In the genomic region with DNA sequence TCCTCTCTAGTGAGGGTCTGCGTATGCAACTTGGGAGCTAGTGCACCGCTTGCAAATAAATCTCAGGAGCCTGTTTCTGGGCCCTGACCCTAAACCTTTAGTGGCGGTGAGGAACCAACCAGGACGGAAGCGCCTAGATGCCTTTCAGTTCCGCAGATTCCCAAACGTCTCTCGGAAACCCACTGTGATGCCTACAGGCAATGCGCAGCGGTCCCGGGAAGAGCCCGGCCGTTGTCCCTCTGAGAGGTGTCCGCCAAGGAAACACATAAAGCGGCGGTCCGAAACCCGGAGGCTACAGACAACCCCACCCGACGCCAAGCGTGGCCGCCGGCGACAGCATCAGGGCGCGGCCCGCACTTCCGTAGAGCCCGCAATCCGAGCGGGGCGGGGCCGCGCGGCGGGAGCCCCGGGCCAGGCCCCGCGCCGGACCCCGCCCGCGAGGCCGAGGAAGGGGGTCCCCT, we compare ENCODE assay signal across 8 mouse cellular contexts. TPM values are rescaled to one million over a fixed set of nuclear protein-coding genes. Genes with fewer than 3 reads are reported as not detected.
A peak's percentile ranks its signal among the peaks of the same experiment; 100 is the strongest.
DNase-seq lines count a peak whose midpoint lies in the region; ATAC-seq lines count a peak whose summit lies in the region.

No protein-coding gene starts in this region.

- DNase-seq in ovary, postnatal 36 days (ENCODE audit: low spot score), result peak; percentile 52
- no peak for DNase-seq in ovary, adult 18-20 months (ENCODE audit: low spot score)
- peak; percentile 40 for DNase-seq in embryo, embryonic 10 days (ENCODE audit: low spot score)
- DNase-seq in kidney, postnatal 14 days, result peak; percentile 64
- DNase-seq in lung, postnatal 25 days (ENCODE audit: low spot score), result peak; percentile 40
- DNase-seq in right cerebral cortex, postnatal 4 days, result peak; percentile 42

- no peaks in the 10 kb centered on the region for H3K27me3 ChIP-seq in heart, embryonic 14.5 days (ENCODE audit: control insufficient read depth, insufficient read depth, low read length)

- peak overlapping the region; percentile 95 for H3K9ac ChIP-seq in heart, embryonic 14.5 days (ENCODE audit: low read length)

- H3K9me3 ChIP-seq in heart, embryonic 14.5 days (ENCODE audit: control insufficient read depth, low read length), result 0 out of 2 replicates have a peak, but pooled peaks cover 3% of the 10 kb centered on the region

- peaks cover 21 to 23% of the 10 kb centered on the region in 2 experiments for H3K4me1 ChIP-seq in heart, embryonic 14.5 days (ENCODE audit: control insufficient read depth in 2 of 2, insufficient read depth in 2 of 2, low read length in 2 of 2)

- under 1% methylated on average over 44 of the region's 44 CpGs for WGBS in heart, embryonic 14.5 days

- peak overlapping the region; percentile 80 to 91 for H3K27ac ChIP-seq in heart, embryonic 14.5 days (replicated peaks in 1 of 2; ENCODE audit: control insufficient read depth in 1 of 2, insufficient read depth in 1 of 2, low read depth in 2 of 2, low read length in 2 of 2)

- ATAC-seq in heart, embryonic 14.5 days (ENCODE audit: insufficient number of reproducible peaks, insufficient read depth, low FRiP score, low read depth), result peak; percentile 37; the same call in 1 of the 2 replicates
- ATAC-seq in monocyte, adult 5-6 weeks (replicated peaks; ENCODE audit: insufficient number of reproducible peaks, low FRiP score, low TSS enrichment, poor library complexity, severe bottlenecking), result no peak

- H3K36me3 ChIP-seq in heart, embryonic 14.5 days (ENCODE audit: control insufficient read depth, insufficient read depth, low read length), result peaks cover 53% of the 10 kb centered on the region

- peak overlapping the region; percentile 93 for H3K4me2 ChIP-seq in heart, embryonic 14.5 days (ENCODE audit: low read length)

- H3K4me3 ChIP-seq in heart, embryonic 14.5 days (ENCODE audit: control insufficient read depth in 1 of 2, insufficient read depth in 1 of 2, low read depth in 1 of 2, low read length in 2 of 2), result peak overlapping the region; percentile 81 to 91

RNA-seq across cellular contexts. Expression of gene Arhgdia, which starts 0.5 kb away (rescaled TPM):
- polyA plus RNA-seq in heart, embryonic 14.5 days (2014; fragmentation: Nextera tagmentation; extraction: Ambion mirVana), result 360 and 367 TPM in 2 replicates
- 163 to 262 TPM (median 173 TPM) in 3 replicates for total RNA-seq in monocyte, adult 5-6 weeks (2017)

RNA-seq across cellular contexts. Expression of gene P4hb, which starts 7.8 kb away (rescaled TPM):
- polyA plus RNA-seq in heart, embryonic 14.5 days (2014; fragmentation: Nextera tagmentation; extraction: Ambion mirVana), result 431 and 451 TPM in 2 replicates
- 331 to 434 TPM (median 349 TPM) in 3 replicates for total RNA-seq in monocyte, adult 5-6 weeks (2017)

RNA-seq across cellular contexts. Expression of gene Alyref, which starts 17.3 kb away (rescaled TPM):
- polyA plus RNA-seq in heart, embryonic 14.5 days (2014; fragmentation: Nextera tagmentation; extraction: Ambion mirVana), result 251 and 254 TPM in 2 replicates
- 78.4 to 113 TPM (median 112 TPM) in 3 replicates for total RNA-seq in monocyte, adult 5-6 weeks (2017)

RNA-seq across cellular contexts. Expression of gene Anapc11, which starts 17.3 kb away (rescaled TPM):
- 223 and 251 TPM in 2 replicates for polyA plus RNA-seq in heart, embryonic 14.5 days (2014; fragmentation: Nextera tagmentation; extraction: Ambion mirVana)
- 18.5 to 31.2 TPM (median 26.5 TPM) in 3 replicates for total RNA-seq in monocyte, adult 5-6 weeks (2017)

RNA-seq across cellular contexts. Expression of gene Npb, which starts 27.4 kb away (rescaled TPM):
- 17.5 and 18.9 TPM in 2 replicates for polyA plus RNA-seq in heart, embryonic 14.5 days (2014; fragmentation: Nextera tagmentation; extraction: Ambion mirVana)
- not detected in 3 replicates for total RNA-seq in monocyte, adult 5-6 weeks (2017)
